Mouse (Mus musculus): ENCODE measurements at regions not wholly inside any gene's neighbourhood (a gene's known extent, or its start where the extent isn't known, plus 50 kb on each side); places are given as distances from the start of the nearest gene placed in this dataset.

GRCm38 (mm10) chr12:51187726-51188125, 160.1 kb upstream of the G2e3 start:
- no peak for TF ChIP-seq CTCF (IDR thresholded peaks at IDR 0.05; ENCODE audit: low read depth, low read length)
- no peak for TF ChIP-seq POLR2A (IDR thresholded peaks at IDR 0.05; ENCODE audit: insufficient read depth, low read length)
- no peak for TF ChIP-seq EP300 (IDR thresholded peaks at IDR 0.05; ENCODE audit: insufficient read depth, low read depth, low read length)
